Mouse (Mus musculus) hindbrain, embryonic 14.5 days (tissue): Measurements from ENCODE around the gene Ube2g1. TPM values are rescaled to one million over a fixed set of nuclear protein-coding genes. Genes with fewer than 3 reads are reported as not detected.
"Not testable (repeated sequence)": the region's sequence is repeated elsewhere in the genome, so short reads cannot be mapped to it uniquely, and the experiment has no call there.

Experiments
- ATAC-seq: fragments of 200-750 bp; cut with Nextera tagmentation; 2 replicates; pipeline ENCODE4 v1.8.0; 2017; ENCODE audit warnings: moderate number of reproducible peaks, mild to moderate bottlenecking, moderate TSS enrichment, moderate library complexity; ENCODE audit not compliant: low FRiP score
- DNase-seq: peaks from one replicate; pipeline ENCODE4 v3.0.0-alpha.2; 2015; ENCODE audit warnings: low spot score
- H3K27ac ChIP-seq: fragments of 300-500 bp; sonication (generic); 2 replicates; pipeline ENCODE4 v1.5.1; 2014; ENCODE audit warnings: mild to moderate bottlenecking, moderate library complexity
- H3K27me3 ChIP-seq: fragments of 300-500 bp; sonication (generic); 2 replicates; pipeline ENCODE4 v1.6.1; 2014; ENCODE audit warnings: mild to moderate bottlenecking, low read length, mixed read lengths; ENCODE audit not compliant: control insufficient read depth, insufficient read depth
- H3K36me3 ChIP-seq: fragments of 300-500 bp; sonication (generic); replicated peaks from 2 replicates; pipeline ENCODE4 v1.6.1; 2014; ENCODE audit not compliant: control insufficient read depth, insufficient read depth
- H3K4me1 ChIP-seq: fragments of 300-500 bp; sonication (generic); replicated peaks from 2 replicates; pipeline ENCODE4 v1.6.1; 2014; ENCODE audit warnings: antibody characterized with exemption, low read length, mixed read lengths; ENCODE audit not compliant: control insufficient read depth, insufficient read depth
- H3K4me2 ChIP-seq: fragments of 300-500 bp; sonication (generic); replicated peaks from 2 replicates; pipeline ENCODE4 v1.6.1; 2014; ENCODE audit warnings: mild to moderate bottlenecking, moderate library complexity
- H3K4me3 ChIP-seq: fragments of 300-500 bp; sonication (generic); replicated peaks from 2 replicates; pipeline ENCODE4 v1.5.1; 2014; ENCODE audit warnings: mild to moderate bottlenecking, low read length
- H3K9ac ChIP-seq: fragments of 300-500 bp; sonication (generic); 2 replicates; pipeline ENCODE4 v1.6.1; 2014
- H3K9me3 ChIP-seq: fragments of 300-500 bp; sonication (generic); 2 replicates; pipeline ENCODE4 v1.6.1; 2016; ENCODE audit warnings: low read length; ENCODE audit not compliant: control insufficient read depth
- WGBS: fragments of 180-500 bp; shearing (Covaris S2); extraction: QIAGEN DNeasy Blood & Tissue Kit; methylation state at CpG from one replicate; pipeline ENCODE4 v1.1.7; 2014; 5-methylcytosine and 5-hydroxymethylcytosine counted together
- polyA plus RNA-seq: library from polyadenylated mRNA; unstranded; fragments of >200 nt; fragmentation: Nextera tagmentation; extraction: Ambion mirVana; gene quantifications from 2 replicates; pipeline ENCODE4 v1.2.1, GENCODE M21; 2014

The Ube2g1 gene
- polyA plus RNA-seq, 1 experiment from 2014 or later = 92.9 TPM

GRCm38 (mm10) chr11:72705111-72705510, 98.0 kb downstream of the Ube2g1 start:
- not testable (repeated sequence) for H3K4me1 ChIP-seq, ATAC-seq, DNase-seq

GRCm38 (mm10) chr11:72712721-72713120, 105.6 kb downstream of the Ube2g1 start:
- WGBS = 85% methylated on average over 5 of the region's 5 CpGs
- H3K9me3 ChIP-seq = no peaks in the 10 kb centered on the region
- ATAC-seq (no peak), DNase-seq (no peak)
- H3K9ac ChIP-seq = no peak overlapping the region
- H3K4me2 ChIP-seq = no peak overlapping the region
- H3K27ac ChIP-seq = no peak overlapping the region
- H3K4me1 ChIP-seq = no peaks in the 10 kb centered on the region
- H3K4me3 ChIP-seq = no peak overlapping the region
- H3K27me3 ChIP-seq = no peaks in the 10 kb centered on the region
- H3K36me3 ChIP-seq = peaks cover 32% of the 10 kb centered on the region

More at GRCm38 (mm10) chr11:72705111-72705510, 98.0 kb downstream of the Ube2g1 start:
- not testable (repeated sequence) for H3K27ac ChIP-seq, H3K27me3 ChIP-seq, H3K9ac ChIP-seq, H3K36me3 ChIP-seq, H3K4me3 ChIP-seq, H3K9me3 ChIP-seq, H3K4me2 ChIP-seq
- 92% methylated on average over 2 of the region's 2 CpGs for WGBS

- ATAC-seq (no peak), DNase-seq (no peak)
- no peaks in the 10 kb centered on the region for H3K9me3 ChIP-seq
- H3K9ac ChIP-seq = no peak overlapping the region
- no peak overlapping the region for H3K4me3 ChIP-seq
- H3K4me1 ChIP-seq = no peaks in the 10 kb centered on the region
- H3K27me3 ChIP-seq = no peaks in the 10 kb centered on the region
- H3K36me3 ChIP-seq = peaks cover 38% of the 10 kb centered on the region
- H3K27ac ChIP-seq = no peak overlapping the region
- WGBS = 92% methylated on average over 3 of the region's 3 CpGs
- H3K4me2 ChIP-seq = no peak overlapping the region
These were observed 111.1 kb downstream of the Ube2g1 start for GRCm38 (mm10) chr11:72718161-72718560.

- no peak for ATAC-seq
These were observed 116.1 kb downstream of the Ube2g1 start for GRCm38 (mm10) chr11:72723165-72723564.

GRCm38 (mm10) chr11:72723871-72724270, 116.8 kb downstream of the Ube2g1 start:
- Histone ChIP-seq H3K27me3 (no peaks in the 10 kb centered on the region), H3K9ac (no peak overlapping the region), H3K4me2 (no peak overlapping the region), H3K4me1 (no peaks in the 10 kb centered on the region), H3K4me3 (no peak overlapping the region), H3K9me3 (no peaks in the 10 kb centered on the region), H3K27ac (no peak overlapping the region), H3K36me3 (peaks cover 37% of the 10 kb centered on the region)
- ATAC-seq (no peak), DNase-seq (peak; percentile 27)

More at GRCm38 (mm10) chr11:72723165-72723564, 116.1 kb downstream of the Ube2g1 start:
- 76% methylated on average over 2 of the region's 2 CpGs for WGBS
- no peak overlapping the region for H3K9ac ChIP-seq
- H3K27ac ChIP-seq = no peak overlapping the region
- DNase-seq = no peak
- H3K9me3 ChIP-seq = no peaks in the 10 kb centered on the region
- no peaks in the 10 kb centered on the region for H3K27me3 ChIP-seq
- no peak overlapping the region for H3K4me3 ChIP-seq
- H3K4me1 ChIP-seq = no peaks in the 10 kb centered on the region
- H3K36me3 ChIP-seq = peaks cover 35% of the 10 kb centered on the region
- no peak overlapping the region for H3K4me2 ChIP-seq

- Histone ChIP-seq H3K4me2 (no peak overlapping the region), H3K4me1 (no peaks in the 10 kb centered on the region), H3K9ac (no peak overlapping the region), H3K9me3 (no peaks in the 10 kb centered on the region), H3K4me3 (no peak overlapping the region), H3K27me3 (no peaks in the 10 kb centered on the region), H3K27ac (no peak overlapping the region), H3K36me3 (peaks cover 53% of the 10 kb centered on the region)
- ATAC-seq (no peak), DNase-seq (no peak)
These were observed 118.9 kb downstream of the Ube2g1 start for GRCm38 (mm10) chr11:72726023-72726422.

GRCm38 (mm10) chr11:72733736-72734135, 126.7 kb downstream of the Ube2g1 start:
- Histone ChIP-seq H3K9ac (no peak overlapping the region), H3K4me2 (no peak overlapping the region), H3K4me3 (no peak overlapping the region), H3K9me3 (no peaks in the 10 kb centered on the region), H3K27me3 (no peaks in the 10 kb centered on the region), H3K27ac (no peak overlapping the region), H3K36me3 (peaks cover 76% of the 10 kb centered on the region), H3K4me1 (no peaks in the 10 kb centered on the region)
- ATAC-seq = no peak
- 85% methylated on average over 3 of the region's 3 CpGs for WGBS
- DNase-seq = no peak

GRCm38 (mm10) chr11:72734840-72735518, 127.9 kb downstream of the Ube2g1 start:
- 84% methylated on average over 4 of the region's 4 CpGs for WGBS
- Histone ChIP-seq H3K9me3 (no peaks in the 10 kb centered on the region), H3K27me3 (no peaks in the 10 kb centered on the region), H3K9ac (no peak overlapping the region), H3K4me3 (no peak overlapping the region), H3K4me2 (no peak overlapping the region), H3K27ac (no peak overlapping the region), H3K36me3 (peaks cover 76% of the 10 kb centered on the region), H3K4me1 (no peaks in the 10 kb centered on the region)
- DNase-seq (no peak), ATAC-seq (no peak)

- H3K9ac ChIP-seq = no peak overlapping the region
- H3K9me3 ChIP-seq = no peaks in the 10 kb centered on the region
- no peaks in the 10 kb centered on the region for H3K4me1 ChIP-seq
- WGBS = 76% methylated on average over 2 of the region's 2 CpGs
- ATAC-seq (no peak), DNase-seq (no peak)
- no peak overlapping the region for H3K4me3 ChIP-seq
- no peaks in the 10 kb centered on the region for H3K27me3 ChIP-seq
- H3K36me3 ChIP-seq = peaks cover 76% of the 10 kb centered on the region
- no peak overlapping the region for H3K27ac ChIP-seq
- H3K4me2 ChIP-seq = no peak overlapping the region
These were observed 128.4 kb downstream of the Ube2g1 start for GRCm38 (mm10) chr11:72735519-72735860.
